Mouse (Mus musculus) midbrain, embryonic 12.5 days (tissue): ENCODE results near the gene Zfp93. TPM values are rescaled to one million over a fixed set of nuclear protein-coding genes. Genes with fewer than 3 reads are reported as not detected.
"Not testable (repeated sequence)": the region's sequence is repeated elsewhere in the genome, so short reads cannot be mapped to it uniquely, and the experiment has no call there.

Experiments used
- ATAC-seq: fragments of 200-750 bp; cut with Nextera tagmentation; 2 replicates; pipeline ENCODE4 v1.8.0; 2017; ENCODE audit warnings: low read depth, moderate TSS enrichment, moderate library complexity; ENCODE audit not compliant: low FRiP score
- H3K27ac ChIP-seq: fragments of 300-500 bp; sonication (generic); replicated peaks from 2 replicates; pipeline ENCODE4 v1.5.1; 2016; ENCODE audit warnings: mild to moderate bottlenecking
- H3K27me3 ChIP-seq: fragments of 300-500 bp; sonication (generic); 2 replicates; pipeline ENCODE4 v1.6.1; 2016; ENCODE audit warnings: mild to moderate bottlenecking
- H3K36me3 ChIP-seq: fragments of 300-500 bp; sonication (generic); 2 replicates; pipeline ENCODE4 v1.6.1; 2016
- H3K4me1 ChIP-seq: fragments of 300-500 bp; sonication (generic); 2 replicates; pipeline ENCODE4 v1.6.1; 2016
- H3K4me2 ChIP-seq: fragments of 300-500 bp; sonication (generic); replicated peaks from 2 replicates; pipeline ENCODE4 v1.6.1; 2016; ENCODE audit warnings: mild to moderate bottlenecking, moderate library complexity
- H3K4me3 ChIP-seq: fragments of 300-500 bp; sonication (generic); 2 replicates; pipeline ENCODE4 v1.5.1; 2016; ENCODE audit warnings: mild to moderate bottlenecking
- H3K9ac ChIP-seq: fragments of 300-500 bp; sonication (generic); replicated peaks from 2 replicates; pipeline ENCODE4 v1.6.1; 2016; ENCODE audit warnings: mild to moderate bottlenecking, moderate library complexity
- H3K9me3 ChIP-seq: fragments of 300-500 bp; sonication (generic); 2 replicates; pipeline ENCODE4 v1.6.1; 2016; ENCODE audit warnings: mild to moderate bottlenecking
- WGBS: fragments of 180-500 bp; shearing (Covaris S2); methylation state at CpG from one replicate; pipeline ENCODE4 v1.1.7; 2016; 5-methylcytosine and 5-hydroxymethylcytosine counted together
- polyA plus RNA-seq: library from polyadenylated mRNA; unstranded; fragments of >200 nt; fragmentation: Nextera tagmentation; extraction: Ambion mirVana; gene quantifications from 2 replicates; pipeline ENCODE4 v1.2.1, GENCODE M21; 2016

The Zfp93 gene
- polyA plus RNA-seq, 1 experiment from 2014 or later: 7.7 TPM

DNA sequence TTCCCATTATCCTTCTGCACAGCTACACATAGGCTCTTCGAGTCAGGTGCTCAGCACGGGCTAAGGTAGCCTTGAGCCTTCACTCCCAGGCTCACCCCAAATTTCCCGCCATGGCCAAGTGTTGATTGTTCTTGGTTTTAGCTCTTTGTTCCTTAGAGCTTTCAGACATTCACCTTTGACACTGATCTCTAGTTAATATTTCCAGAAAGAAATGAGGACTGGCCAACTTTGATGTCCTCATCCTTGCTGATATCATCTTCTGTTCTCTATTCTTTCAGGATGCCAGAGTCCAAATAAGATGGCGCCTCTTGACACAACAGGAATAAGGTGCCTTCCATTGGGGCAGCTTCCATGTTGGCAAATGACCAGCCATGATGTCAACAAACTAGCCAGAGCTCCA, 4.2 kb downstream of the Zfp93 start:
- ATAC-seq: no peak
- H3K4me1 ChIP-seq: peaks cover 5% of the 10 kb centered on the region
- H3K9me3 ChIP-seq: no peaks in the 10 kb centered on the region
- no peak overlapping the region for H3K9ac ChIP-seq
- no peak overlapping the region for H3K4me2 ChIP-seq
- no peaks in the 10 kb centered on the region for H3K27me3 ChIP-seq
- WGBS: 93% methylated on average over 4 of the region's 4 CpGs
- no peak overlapping the region for H3K27ac ChIP-seq
- no peak overlapping the region for H3K4me3 ChIP-seq
- peaks cover 33% of the 10 kb centered on the region for H3K36me3 ChIP-seq

DNA sequence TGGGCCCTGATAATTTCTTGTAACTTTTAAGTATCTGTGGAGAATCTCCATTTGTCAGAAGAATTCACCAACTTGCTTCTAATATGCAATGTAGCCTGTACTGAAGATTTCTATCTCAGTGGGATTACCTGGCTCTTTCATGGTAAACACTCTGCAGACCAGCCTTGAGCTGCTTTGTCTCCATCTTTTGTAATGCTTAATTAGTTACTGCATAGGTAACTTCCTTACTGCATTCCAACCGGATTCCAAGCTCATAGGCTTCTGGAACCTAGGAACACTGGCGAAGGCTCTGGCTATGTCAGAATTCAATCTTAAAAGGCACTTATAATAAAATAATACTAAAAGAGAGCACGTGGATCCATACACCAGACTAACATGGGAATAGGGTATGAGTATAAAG, 8.6 kb downstream of the Zfp93 start:
- ATAC-seq, H3K4me1 ChIP-seq: not testable (repeated sequence)
- WGBS: 88% methylated on average over 3 of the region's 3 CpGs

DNA sequence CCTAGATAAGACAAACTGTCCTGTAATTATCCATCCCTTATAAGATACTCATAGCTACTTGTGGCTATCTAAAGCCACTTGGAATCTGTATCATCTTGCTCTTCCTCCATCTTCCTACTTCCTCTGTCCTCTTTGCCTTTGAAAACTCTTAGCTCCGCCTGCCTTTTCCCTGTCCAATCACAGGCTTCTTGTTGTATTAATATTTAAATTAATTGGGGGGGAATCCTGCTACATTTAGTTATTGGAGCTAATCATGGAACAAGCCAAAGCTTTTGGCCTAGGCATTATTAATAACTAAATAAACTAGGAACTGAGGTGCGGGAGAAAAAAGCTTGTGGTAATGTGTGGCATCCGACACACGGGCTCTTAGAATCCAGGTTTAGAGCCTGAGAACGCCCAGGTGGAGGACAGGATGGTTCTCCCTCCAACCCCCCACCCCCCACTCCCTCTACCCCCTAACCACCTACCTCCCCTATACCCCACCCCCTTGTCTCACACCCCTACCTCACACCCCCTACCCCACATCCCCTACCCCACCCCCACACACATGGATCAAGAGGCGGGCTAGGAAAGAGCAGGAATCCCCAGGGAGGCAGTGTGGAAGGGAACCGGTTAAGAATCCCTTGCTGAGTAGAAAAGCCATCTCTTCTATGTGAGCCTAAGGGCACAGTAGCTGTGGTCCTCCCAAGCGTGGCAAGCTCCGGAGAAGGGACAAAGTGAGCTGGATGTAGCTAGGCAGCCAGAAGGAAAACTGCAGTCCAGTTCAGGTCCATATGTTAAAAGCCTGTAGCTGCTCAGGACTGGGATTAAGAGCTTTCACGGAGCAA, 10.0 kb downstream of the Zfp93 start:
- Histone ChIP-seq H3K4me2 (no peak overlapping the region), H3K4me3 (no peak overlapping the region), H3K4me1 (no peaks in the 10 kb centered on the region), H3K9ac (0 out of 2 replicates have a peak overlapping the region, but pooled peaks have one; percentile 15), H3K36me3 (peaks cover 14% of the 10 kb centered on the region), H3K9me3 (no peaks in the 10 kb centered on the region), H3K27me3 (no peaks in the 10 kb centered on the region), H3K27ac (no peak overlapping the region)
- 51% methylated on average over 10 of the region's 10 CpGs for WGBS
- ATAC-seq: no peak

More for the DNA sequence above, 8.6 kb downstream of the Zfp93 start:
- H3K4me2 ChIP-seq, H3K27me3 ChIP-seq, H3K9me3 ChIP-seq, H3K27ac ChIP-seq, H3K9ac ChIP-seq, H3K4me3 ChIP-seq: not testable (repeated sequence)
- peaks cover 29% of the 10 kb centered on the region for H3K36me3 ChIP-seq

DNA sequence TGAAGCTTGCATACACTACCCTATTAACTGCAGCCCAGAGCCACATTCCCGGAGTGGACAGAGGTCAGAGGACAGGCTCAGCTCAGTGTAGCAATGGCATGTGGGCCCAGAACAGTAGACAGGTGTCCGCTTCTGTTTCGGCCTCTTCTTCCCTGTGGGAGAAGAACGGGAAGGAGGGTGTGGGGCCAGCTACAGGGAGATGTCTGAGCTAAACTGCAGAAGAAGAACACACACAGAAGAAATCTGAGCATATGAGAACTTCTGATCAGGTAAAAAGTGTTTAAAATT, 10.6 kb downstream of the Zfp93 start:
- no peak overlapping the region for H3K4me2 ChIP-seq
- no peaks in the 10 kb centered on the region for H3K9me3 ChIP-seq
- peak; percentile 41; the same call in 1 of the 2 replicates for ATAC-seq
- H3K4me1 ChIP-seq: no peaks in the 10 kb centered on the region
- peaks cover 8% of the 10 kb centered on the region for H3K36me3 ChIP-seq
- H3K9ac ChIP-seq: 0 out of 2 replicates have a peak overlapping the region, but pooled peaks have one; percentile 15
- no peak overlapping the region for H3K4me3 ChIP-seq
- no peak overlapping the region for H3K27ac ChIP-seq
- WGBS: 48% methylated on average over 4 of the region's 4 CpGs
- no peaks in the 10 kb centered on the region for H3K27me3 ChIP-seq

DNA sequence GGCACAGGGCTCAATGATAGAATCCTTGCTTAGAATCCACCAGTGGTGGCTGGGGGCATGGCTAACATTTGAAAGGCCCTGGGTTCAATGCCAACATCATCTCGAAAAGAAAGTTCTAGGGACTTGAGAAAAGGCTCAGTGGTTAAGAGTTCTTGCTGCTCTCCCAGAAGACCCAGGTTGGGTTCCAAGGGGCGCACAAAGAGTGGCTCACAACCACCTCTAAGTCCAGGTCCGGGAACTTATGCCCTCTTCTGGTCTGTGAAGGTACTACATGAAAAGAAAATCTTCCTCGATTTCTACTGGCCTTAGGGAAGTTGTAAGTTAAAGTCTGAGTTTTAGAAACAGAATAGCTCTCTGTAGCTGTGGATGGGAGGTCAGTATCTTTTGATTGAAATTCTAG, 15.9 kb downstream of the Zfp93 start:
- Histone ChIP-seq H3K4me1 (no peaks in the 10 kb centered on the region), H3K4me2 (no peak overlapping the region), H3K9me3 (0 out of 2 replicates have a peak, but pooled peaks cover 3% of the 10 kb centered on the region), H3K27ac (no peak overlapping the region), H3K4me3 (no peak overlapping the region), H3K9ac (no peak overlapping the region), H3K27me3 (no peaks in the 10 kb centered on the region), H3K36me3 (peaks cover 36% of the 10 kb centered on the region)
- ATAC-seq: no peak
- WGBS: 46% methylated on average over 4 of the region's 4 CpGs

DNA sequence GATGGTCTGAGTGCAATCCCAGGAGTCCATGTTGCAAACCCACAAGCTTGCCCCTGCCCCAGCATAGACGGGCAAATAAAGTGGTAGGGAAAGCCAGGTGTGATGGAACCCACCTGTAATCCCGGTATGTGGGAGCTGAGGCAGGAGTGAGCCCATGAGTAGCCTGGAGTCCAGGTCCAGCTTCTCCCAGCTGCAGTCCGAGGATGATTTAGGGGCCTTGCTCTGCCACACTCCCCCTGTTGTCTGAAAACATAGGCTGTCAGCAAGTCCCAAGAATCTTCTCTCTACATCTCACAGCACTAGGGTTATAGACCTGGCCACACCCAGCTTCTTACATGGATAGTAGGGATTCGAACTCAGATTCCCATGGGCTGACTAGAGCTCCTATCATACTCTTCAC, 16.7 kb downstream of the Zfp93 start:
- H3K4me1 ChIP-seq: no peaks in the 10 kb centered on the region
- H3K9me3 ChIP-seq: 0 out of 2 replicates have a peak, but pooled peaks cover 3% of the 10 kb centered on the region
- no peak overlapping the region for H3K27ac ChIP-seq
- H3K9ac ChIP-seq: no peak overlapping the region
- H3K27me3 ChIP-seq: no peaks in the 10 kb centered on the region
- WGBS: 86% methylated on average over 4 of the region's 4 CpGs
- peaks cover 44% of the 10 kb centered on the region for H3K36me3 ChIP-seq
- ATAC-seq: no peak
- H3K4me3 ChIP-seq: no peak overlapping the region
- H3K4me2 ChIP-seq: no peak overlapping the region

DNA sequence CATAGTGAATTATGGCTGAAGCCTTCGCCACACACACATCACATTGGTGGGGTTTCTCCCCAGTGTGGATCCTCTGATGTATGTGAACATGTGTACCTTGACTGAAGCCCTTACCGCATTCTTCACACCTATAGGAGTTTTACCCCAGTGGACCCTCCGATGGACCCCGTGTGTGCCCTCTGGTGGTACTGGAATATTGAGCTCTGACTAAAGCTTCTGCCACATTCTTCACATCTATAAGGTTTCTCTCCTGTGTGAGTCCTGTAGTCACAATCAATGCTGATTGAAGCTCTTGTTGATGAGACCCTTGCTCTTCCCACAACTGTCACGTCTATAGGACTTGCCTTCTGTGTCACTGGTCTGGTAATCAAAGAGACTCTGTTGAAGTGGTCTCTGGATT, 17.4 kb downstream of the Zfp93 start:
- H3K27ac ChIP-seq: no peak overlapping the region
- no peak for ATAC-seq

DNA sequence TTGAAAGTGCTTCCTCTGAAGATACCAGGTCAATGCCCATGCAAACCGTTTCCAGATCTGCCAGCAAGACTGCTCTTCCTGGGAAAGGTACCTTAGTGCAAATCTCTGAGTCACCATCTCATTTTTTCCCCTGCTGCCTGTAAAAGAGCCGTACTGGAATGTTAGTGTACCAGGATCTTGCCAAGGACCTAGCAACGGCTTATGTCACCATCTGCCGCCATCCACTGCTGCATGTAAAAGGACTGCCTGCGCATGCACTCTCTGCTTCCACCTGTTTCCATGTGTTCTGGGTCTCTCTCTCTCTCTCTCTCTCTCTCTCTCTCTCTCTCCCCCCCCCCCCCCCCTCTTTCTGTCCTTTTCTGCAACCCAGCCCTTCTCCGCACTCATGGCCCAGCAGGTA, 18.3 kb downstream of the Zfp93 start:
- Histone ChIP-seq H3K9ac (no peak overlapping the region), H3K9me3 (0 out of 2 replicates have a peak, but pooled peaks cover 3% of the 10 kb centered on the region), H3K36me3 (peaks cover 59% of the 10 kb centered on the region), H3K27ac (no peak overlapping the region), H3K4me3 (no peak overlapping the region), H3K4me2 (no peak overlapping the region), H3K27me3 (no peaks in the 10 kb centered on the region), H3K4me1 (no peaks in the 10 kb centered on the region)
- 90% methylated on average over 6 of the region's 6 CpGs for WGBS
- no peak for ATAC-seq

More for the DNA sequence above, 17.4 kb downstream of the Zfp93 start:
- H3K9me3 ChIP-seq: 0 out of 2 replicates have a peak, but pooled peaks cover 3% of the 10 kb centered on the region
- no peaks in the 10 kb centered on the region for H3K27me3 ChIP-seq
- WGBS: 86% methylated on average over 5 of the region's 5 CpGs
- H3K9ac ChIP-seq: no peak overlapping the region
- no peak overlapping the region for H3K4me3 ChIP-seq
- H3K36me3 ChIP-seq: peaks cover 51% of the 10 kb centered on the region
- no peaks in the 10 kb centered on the region for H3K4me1 ChIP-seq
- H3K4me2 ChIP-seq: no peak overlapping the region

DNA sequence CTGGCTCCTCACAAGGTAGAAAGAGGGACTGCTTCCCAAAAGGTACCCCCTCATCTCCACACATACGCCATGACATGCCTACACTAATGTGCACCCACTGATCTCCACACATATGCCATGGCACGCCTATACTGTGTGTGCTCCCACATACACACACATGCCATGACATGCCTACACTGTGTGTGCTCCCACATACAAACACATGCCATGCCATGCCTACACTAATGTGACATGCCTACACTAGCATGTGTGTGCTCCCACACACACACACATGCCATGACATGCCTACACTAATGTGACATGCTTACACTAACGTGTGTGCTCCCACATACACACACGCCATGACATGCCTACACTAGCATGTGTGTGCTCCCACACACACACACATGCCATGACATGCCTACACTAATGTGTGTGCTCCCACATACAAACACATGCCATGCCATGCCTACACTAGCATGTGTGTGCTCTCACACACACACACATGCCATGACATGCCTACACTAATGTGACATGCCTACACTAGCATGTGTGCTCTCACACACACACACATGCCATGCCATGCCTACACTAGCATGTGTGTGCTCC, 20.0 kb downstream of the Zfp93 start:
- Histone ChIP-seq H3K27me3 (no peaks in the 10 kb centered on the region), H3K9ac (no peak overlapping the region), H3K4me1 (no peaks in the 10 kb centered on the region), H3K4me2 (no peak overlapping the region), H3K4me3 (no peak overlapping the region), H3K36me3 (peaks cover 76% of the 10 kb centered on the region), H3K9me3 (0 out of 2 replicates have a peak, but pooled peaks cover 3% of the 10 kb centered on the region), H3K27ac (no peak overlapping the region)
- WGBS: 98% methylated on average over 4 of the region's 4 CpGs
- no peak for ATAC-seq

DNA sequence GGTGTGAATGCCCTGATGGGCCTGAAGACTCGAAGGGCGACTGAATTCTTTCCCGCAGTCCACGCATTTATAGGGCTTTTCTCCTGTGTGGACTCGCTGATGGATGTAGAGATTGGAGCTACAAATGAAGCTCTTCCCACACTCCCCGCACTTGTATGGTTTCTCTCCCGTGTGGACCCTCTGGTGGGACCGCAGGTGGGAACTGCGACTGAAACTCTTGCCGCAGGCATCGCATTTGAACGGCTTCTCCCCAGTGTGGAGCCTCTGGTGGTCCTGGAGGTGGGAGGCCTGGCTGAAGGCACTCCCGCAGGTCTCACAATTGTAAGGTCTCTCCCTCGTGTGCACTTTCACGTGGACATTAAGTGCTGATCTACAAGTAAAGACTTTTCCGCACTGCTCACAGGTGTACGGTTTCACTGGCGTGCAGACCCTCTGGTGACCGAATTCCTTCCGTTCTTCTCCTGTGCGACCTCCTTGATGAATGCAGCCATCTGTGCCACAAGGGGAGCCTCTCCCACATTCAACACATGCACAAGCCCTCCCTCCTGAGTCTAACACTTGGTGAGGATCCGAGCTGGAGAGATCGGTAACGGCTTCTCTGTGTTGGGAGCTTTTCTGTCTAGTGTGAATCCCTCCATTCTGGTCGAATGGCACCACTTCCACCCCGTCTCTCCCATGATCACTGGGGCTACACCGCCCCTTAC, 21.3 kb downstream of the Zfp93 start:
- Histone ChIP-seq H3K27ac (no peak overlapping the region), H3K27me3 (no peaks in the 10 kb centered on the region), H3K4me2 (no peak overlapping the region), H3K9me3 (0 out of 2 replicates have a peak, but pooled peaks cover 3% of the 10 kb centered on the region), H3K4me3 (no peak overlapping the region), H3K4me1 (no peaks in the 10 kb centered on the region), H3K9ac (no peak overlapping the region), H3K36me3 (peaks cover 89% of the 10 kb centered on the region)
- whole genome bisulfite sequencing: 92% methylated on average over 27 of the region's 27 CpGs
- no peak for ATAC-seq

DNA sequence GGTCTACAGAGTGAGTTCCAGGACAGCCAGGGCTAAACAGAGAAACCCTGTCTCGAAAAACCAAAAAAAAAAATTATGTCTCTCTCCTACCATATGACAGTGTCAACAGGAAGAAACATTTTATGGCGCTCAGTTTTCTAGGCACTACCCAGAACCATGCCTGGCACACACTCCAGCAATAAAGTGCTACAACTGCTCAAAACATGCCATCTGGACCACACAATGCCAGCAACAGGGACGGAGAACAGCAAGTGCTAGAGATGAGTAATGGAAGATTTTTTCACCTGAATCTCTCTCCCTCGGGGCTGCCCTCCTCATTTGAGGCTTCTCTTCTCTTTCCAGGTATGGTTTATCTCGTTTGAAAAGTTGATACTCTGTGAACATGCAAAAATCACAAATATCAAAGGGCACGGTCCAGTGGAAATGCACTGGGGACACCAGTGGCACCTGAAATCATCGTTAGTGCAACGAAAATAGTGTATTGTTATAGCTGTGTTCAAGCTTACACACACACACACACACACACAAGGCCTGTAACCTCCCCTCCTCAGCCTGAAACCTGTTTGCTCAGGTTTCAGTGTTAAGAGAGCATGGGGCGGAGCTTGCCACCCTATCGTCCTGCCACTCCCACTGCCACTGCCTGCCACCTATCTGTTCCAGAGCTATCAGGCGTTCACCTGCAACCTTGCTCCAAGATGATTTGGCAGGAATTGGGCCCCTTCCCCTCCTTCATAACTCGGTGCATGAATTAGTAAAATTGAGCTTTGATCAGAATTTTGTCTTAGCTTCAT, 23.0 kb downstream of the Zfp93 start:
- Histone ChIP-seq H3K27ac (no peak overlapping the region), H3K36me3 (peaks cover 76% of the 10 kb centered on the region), H3K9me3 (0 out of 2 replicates have a peak, but pooled peaks cover 3% of the 10 kb centered on the region), H3K27me3 (no peaks in the 10 kb centered on the region), H3K4me2 (no peak overlapping the region), H3K4me1 (peaks cover 4% of the 10 kb centered on the region), H3K9ac (no peak overlapping the region), H3K4me3 (no peak overlapping the region)
- WGBS: 91% methylated on average over 12 of the region's 12 CpGs
- ATAC-seq: no peak
